ENCODE assay signal across 18 mouse cellular contexts in genomic region chr2:63969633-63970032, GRCm38 (mm10).
"Had no signal": no experiment of that assay in that cellular context is flagged by ENCODE, and none has a peak within 500 bp of the region (broad histone marks: within the 10 kb centered on the region; RNA-seq: fewer than 3 reads in every experiment).

No protein-coding gene starts in this region.

- ATAC-seq: intestine, embryonic 16.5 days; liver, embryonic 12.5 days had no signal

- H3K9me3 ChIP-seq: liver, embryonic 12.5 days; liver, embryonic 15.5 days; lung, embryonic 15.5 days; midbrain, embryonic 12.5 days; midbrain, embryonic 15.5 days; neural tube, embryonic 13.5 days had no signal

- H3K4me2 ChIP-seq: liver, embryonic 12.5 days; liver, embryonic 15.5 days; lung, embryonic 15.5 days; midbrain, embryonic 12.5 days; midbrain, embryonic 15.5 days; neural tube, embryonic 13.5 days had no signal

- H3K4me3 ChIP-seq: liver, embryonic 12.5 days; liver, embryonic 15.5 days; lung, embryonic 15.5 days; midbrain, embryonic 12.5 days; midbrain, embryonic 15.5 days; myocyte; neural tube, embryonic 13.5 days had no signal

- H3K4me1 ChIP-seq: liver, embryonic 12.5 days; liver, embryonic 15.5 days; lung, embryonic 15.5 days had no signal

- H3K27me3 ChIP-seq: liver, embryonic 12.5 days; liver, embryonic 15.5 days; lung, embryonic 15.5 days; midbrain, embryonic 12.5 days; midbrain, embryonic 15.5 days; neural tube, embryonic 13.5 days had no signal

- H3K36me3 ChIP-seq: liver, embryonic 12.5 days; liver, embryonic 15.5 days; lung, embryonic 15.5 days; midbrain, embryonic 12.5 days; midbrain, embryonic 15.5 days; neural tube, embryonic 13.5 days had no signal

- H3K9ac ChIP-seq: liver, embryonic 12.5 days; liver, embryonic 15.5 days; lung, embryonic 15.5 days; midbrain, embryonic 12.5 days; midbrain, embryonic 15.5 days; neural tube, embryonic 13.5 days had no signal

- DNase-seq: kidney, adult 18-20 months; kidney, postnatal 10 days; kidney, postnatal 36 days; left cerebral cortex, postnatal 4 days; liver; lung, adult 18-20 months; lung, postnatal 14 days; lung, postnatal 4 days; thymus, adult 18-20 months; thymus, postnatal 36 days had no signal

- H3K27ac ChIP-seq: liver, embryonic 12.5 days; liver, embryonic 15.5 days; lung, embryonic 15.5 days; midbrain, embryonic 12.5 days; midbrain, embryonic 15.5 days; neural tube, embryonic 13.5 days had no signal
